Mouse (Mus musculus): ENCODE results near the gene Slc35c1.
A peak's percentile ranks its signal among the peaks of the same experiment; 100 is the strongest.

The Slc35c1 gene

DNA sequence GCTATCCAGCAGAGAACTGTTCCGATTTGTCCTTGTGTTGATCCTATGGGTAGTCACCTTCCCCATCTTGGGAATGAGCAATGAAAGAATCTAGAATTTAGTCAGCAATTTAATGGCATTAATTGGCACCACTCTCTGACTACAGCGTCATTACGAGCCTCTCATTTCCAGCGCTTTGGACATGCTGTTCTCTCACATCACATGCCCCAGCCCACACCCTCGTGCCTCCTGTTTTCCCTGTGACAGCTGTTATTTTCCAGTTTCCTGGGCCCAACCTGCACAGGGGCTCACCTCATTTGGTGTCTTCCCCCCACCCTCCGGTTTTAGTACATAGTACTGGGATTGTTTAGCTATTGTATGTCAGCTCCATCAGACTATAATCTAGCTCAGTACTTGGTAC, 25.3 kb downstream of the Slc35c1 start:
- DNase-seq (ENCODE audit: low read depth, low spot score): no peak

DNA sequence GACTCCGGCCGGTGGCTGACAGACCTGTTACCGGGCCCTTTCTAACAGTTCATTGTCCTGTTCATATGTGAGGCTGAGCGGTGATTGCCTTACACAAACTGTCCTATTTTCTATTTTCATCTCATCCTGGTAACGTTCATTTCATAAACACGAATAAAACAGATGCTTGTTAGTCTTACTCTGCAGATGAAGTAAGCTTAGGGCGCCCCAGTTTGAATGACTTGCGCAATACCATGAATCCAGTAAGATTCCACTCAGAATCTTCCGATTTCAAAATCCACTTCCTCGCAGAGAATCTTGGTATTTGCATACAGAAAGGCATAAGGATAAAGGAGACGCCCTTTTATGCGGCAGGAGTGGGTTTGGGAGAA, 26.0 kb downstream of the Slc35c1 start:
- no peak for DNase-seq (ENCODE audit: low read depth, low spot score)

DNA sequence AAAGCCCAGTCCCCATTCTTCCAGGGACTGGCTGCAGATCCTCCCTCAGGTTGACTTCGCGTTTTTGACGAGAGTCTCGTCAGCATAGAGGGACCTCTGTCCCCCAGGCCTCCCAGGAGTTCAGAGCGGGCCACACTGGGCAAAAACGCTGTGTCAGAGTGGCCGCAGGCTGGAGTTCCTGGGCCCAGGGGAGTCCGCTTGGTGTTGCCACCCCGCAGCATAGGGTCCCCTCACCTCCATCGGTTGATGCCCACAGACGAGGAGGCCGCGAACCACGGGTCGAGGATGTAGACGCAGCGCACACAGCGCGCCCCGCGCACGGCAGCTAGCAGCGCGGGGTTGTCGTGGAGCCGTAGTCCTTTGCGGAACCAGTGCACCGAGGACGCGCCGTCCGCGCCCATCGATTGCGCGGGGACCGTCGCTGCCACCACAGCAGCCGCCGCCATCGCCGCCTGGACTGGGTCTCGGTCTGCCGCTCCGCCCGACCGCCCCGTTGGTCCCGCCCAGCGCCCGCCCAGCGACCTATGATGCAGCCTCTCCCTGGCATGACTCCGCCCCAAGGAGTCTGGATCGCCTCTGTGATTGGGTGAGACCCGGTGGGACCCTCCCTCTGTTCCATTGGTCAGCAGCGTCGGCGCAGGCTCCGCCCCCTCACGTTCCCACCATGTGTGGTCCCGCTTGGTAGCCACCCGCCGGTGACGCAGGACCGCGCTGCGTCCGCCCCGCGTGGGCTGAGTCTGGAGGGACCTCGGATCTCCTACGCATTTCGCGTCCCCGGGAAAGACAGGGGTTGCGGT, 26.6 kb downstream of the Slc35c1 start, which contains the start of gene Cry2:
Gene Cry2 (minus strand): TSS at position 466 of the 797 bp plus-strand sequence.
- DNase-seq (ENCODE audit: low read depth, low spot score): peak; percentile 98

DNA sequence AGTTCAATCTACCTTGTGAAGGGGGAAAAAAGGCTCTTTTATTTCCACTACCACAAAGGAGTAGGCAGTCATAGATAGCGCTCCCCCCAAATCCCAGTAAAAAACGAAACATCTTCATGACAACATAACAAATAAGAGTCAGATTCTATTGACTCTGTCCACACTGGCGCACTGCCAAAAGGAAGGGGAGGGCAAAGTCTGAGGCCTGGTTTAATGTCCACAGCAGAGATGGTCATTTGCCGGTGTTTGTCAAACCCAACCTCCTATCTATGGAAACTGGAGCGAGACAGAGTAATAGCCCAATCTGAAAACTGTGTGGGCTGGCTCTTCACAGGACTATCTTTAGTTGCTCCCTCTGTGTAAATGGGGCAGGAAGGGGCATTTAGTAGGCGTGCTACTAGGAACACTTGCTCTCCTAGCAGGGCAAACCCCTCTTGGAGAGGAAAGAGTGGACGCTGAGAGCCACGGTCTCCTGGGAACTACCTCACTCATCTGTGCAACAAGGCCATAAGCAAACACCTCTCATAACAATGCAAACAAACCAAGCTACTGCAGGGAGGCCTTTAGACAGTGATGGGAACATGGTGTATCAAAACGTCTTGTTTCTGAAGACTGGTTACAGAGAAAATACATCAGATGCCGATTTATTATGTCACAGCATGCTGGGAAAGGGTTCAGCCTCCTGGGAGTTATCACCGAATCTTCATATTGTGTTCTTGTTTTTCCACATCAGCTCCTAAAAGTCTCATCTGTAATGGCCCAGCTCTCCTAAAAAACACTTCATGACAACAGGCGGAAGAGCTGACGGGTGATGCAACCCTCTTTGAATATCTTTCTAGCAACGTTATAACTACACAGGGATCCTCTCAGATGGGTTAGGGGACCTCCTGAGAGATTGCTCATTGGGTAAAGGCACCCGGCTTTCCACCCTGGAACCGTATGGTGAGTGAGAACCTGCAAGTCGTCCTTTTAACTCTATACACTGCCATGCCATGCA, 27.7 kb downstream of the Slc35c1 start:
- no peak for DNase-seq (ENCODE audit: low read depth, low spot score)

DNA sequence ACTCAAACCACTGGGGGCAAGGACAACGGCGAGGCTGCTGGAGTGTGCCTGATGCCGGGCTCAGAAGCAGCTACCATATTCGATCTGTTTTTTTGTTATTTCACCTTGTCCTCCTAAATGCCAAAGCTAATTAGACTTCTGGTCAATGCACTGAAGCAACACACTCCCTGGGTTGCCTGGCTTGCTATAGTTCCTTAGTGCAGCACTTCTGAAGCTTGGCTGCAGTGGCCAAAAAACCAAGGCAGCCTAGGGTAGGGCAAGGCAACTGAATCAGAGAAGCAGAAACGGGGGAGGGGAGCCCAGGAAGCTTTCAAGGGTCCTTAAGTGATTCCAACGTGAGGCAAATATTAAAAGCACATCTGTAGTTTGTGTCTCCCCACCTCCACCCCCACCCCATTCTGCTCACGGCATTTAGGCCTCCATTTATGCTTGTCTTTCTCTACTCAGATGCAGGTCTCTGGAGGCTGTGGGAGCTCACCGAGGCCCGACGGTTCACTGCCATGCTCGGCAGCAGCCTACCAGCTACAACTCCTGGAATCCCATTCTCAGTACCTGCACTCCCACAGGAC, 28.6 kb downstream of the Slc35c1 start:
- DNase-seq (ENCODE audit: low read depth, low spot score): no peak

DNA sequence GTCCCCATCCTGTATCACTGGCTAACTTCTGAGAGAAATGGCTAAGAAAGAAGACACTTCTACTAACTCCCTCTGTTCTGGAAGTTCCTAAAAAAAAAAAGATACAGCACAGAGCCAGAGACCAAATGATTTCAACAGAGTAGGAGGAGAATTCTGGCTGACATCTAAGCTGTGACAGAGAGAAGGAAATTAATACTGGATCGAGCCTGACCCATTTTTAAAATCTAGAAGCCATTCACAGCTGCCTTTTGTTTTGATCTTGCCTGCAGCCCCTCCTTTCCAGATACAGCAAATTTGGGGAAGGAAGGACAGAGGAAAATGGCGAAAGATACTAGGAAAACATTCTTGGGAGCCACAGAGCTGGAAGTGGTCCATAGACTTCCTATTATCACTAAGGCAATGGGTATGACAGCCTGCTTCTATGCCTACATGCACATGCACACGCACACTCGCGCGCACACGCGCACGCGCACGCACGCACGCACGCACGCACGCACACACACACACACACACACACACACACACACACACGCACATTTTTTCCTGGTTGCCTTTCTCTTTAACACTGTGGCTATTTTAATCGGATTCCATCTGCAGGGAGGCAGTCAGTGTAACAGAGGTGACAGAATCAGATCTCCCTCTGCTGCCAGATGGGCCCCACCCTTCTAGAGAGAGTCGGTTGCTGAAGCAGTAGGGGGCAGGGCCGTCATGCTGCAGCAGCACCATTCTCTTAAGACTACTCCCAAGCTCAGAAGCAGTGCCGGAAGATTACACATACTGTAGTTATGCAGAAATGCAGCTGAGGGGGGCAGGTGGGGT, 29.4 kb downstream of the Slc35c1 start:
- DNase-seq (ENCODE audit: low read depth, low spot score): peak; percentile 67

DNA sequence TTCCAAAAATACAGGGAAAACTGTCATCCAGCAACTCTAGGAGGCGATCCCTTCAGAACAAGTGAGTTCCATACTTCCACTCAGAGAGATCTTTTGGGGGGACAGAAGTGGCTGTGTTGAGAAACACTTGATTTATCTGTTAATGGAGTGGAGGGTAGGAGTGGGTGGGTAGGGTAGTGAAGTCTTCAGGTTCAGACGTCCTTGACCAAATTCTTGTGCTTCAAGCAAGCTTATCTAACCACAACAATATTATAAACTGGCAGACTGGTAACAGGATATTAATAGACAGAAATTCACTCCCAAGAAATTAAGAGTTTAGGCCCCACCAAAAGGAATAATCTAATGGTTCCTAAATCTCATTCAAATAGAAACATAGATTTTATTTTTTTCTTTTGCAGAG, 30.2 kb downstream of the Slc35c1 start:
- DNase-seq (ENCODE audit: low read depth, low spot score): no peak

DNA sequence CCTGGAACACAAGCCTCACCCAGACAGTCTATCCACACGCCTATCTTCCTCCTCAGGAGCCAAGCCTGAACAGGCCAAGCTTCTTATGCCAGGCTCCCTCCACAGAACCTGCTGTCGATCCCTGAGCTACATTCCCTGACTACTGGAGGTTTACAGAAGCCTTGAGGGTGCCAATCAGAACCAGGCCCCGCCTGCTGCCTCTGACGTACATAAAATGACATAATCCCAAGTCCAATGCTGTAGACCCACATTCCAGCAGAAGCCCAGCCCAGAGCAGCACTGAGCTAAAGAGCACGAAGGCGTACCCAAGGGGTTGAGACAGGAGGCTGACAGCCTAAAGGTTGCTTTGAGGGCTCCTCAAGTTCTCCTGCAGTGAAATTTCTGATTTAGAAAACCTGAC, 32.5 kb downstream of the Slc35c1 start:
- peak; percentile 72 for DNase-seq (ENCODE audit: low read depth, low spot score)

DNA sequence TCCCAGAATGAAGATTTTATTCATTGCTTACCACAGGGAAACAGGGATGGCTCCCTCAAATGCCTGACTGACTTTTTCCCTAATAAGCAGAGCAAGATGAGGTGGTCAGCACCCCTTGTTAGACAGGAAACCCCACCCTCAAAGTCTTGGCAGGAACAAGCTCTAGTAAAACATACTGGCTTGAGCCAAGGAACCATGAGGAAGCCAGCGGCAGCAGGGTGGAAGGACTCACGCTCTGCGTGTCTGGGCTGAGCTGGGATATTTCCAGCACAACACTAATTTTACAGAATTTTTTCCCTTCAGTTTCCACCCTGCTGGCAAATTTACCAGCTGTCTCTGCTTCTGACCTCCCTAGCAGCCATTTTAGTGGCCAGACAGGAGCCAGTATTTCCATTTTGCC, 33.9 kb downstream of the Slc35c1 start:
- DNase-seq (ENCODE audit: low read depth, low spot score): no peak

DNA sequence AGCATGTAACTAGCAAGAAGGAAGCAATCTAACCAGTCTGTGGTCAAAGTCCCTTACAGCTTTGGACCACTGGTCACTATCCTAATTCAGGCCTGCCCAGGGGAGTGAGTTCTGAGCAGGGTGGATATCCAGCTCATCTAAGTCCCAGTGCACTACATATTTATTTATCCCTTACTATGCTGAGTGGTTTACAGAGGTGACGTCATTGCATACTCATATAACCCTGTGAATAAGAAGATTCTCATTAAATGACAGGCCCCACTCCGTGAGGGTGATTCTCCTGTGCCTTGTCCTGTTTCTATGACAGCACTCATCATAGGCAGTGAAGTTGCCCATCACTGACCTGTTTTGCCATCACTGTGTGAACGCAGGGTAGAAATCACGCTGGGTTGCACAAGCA, 35.0 kb downstream of the Slc35c1 start:
- no peak for DNase-seq (ENCODE audit: low read depth, low spot score)

DNA sequence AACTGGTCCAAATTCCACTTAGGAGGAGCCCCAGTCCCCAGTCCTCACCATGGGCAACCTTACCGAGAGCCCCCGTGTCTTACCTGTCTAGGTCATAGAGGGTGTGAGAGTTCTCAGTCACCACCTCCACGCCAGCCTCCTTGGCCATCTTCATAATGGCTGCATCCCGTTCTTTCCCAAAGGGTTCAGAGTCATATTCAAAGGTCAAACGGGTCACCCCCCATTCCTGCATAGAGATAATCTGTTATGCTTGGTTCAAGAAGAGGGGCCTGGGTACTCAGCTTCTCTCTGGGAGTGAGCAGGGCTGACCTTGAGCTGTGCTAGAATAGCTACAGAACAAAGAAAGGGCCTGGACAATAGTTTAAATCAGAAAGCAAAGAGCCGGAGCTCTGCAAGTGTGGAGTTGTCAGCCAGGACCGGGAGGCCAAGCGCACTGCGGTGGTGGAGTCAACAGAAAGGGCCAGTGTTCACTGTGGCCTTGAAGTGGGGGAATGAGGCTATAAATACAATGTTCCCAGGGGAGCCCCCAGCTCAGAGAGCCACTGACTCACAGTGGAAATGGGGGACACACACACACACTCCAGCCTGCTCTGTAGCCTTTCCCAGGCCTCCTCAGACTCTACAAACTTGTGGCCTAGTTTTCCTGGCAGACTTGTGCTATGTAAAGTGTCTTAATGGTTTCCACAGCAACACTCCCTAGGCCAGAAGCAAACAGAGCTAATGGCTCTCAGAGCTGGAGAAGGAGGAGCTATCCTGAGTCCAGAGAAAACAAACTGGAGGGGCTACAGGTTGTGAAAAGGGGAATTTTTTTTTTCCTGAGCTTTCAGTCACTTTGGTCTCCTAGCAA, 35.7 kb downstream of the Slc35c1 start:
- no peak for DNase-seq (ENCODE audit: low read depth, low spot score)

DNA sequence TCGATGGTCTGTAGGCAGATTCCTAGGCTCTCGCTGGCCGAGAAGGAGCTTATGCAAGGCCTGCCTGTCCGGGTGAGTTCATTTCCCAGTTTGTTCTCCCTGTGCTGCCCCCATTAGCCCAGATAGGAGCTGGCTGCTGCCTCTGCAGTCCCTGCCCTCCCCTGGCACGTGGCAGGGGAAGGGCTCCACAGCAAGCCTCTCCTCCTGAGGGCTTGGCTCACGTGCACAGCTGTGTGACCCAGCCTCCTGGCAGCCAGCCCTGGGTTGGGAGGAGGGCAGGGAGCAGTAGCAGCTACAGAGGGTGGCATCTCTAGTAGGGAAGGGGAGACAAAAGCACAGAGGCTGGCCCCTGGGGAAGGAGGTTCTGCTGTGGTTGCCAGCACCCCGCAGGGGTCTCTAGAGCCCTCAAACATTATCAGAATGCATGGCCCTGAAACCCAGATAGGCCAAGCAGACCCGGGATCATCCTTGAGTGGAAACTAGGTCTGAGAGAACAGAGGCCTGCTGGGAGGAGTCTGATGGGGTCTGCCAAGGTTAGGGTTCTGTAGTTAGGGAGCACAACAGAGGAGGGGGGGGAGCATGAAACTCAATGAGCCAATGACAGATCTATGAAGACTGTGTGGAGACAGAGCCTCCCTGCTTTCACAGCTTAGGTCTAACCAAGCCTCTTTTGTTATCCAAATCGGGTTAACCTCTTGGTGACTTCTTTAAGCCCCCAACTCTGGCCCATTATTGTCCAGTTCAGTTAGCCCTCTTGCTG, 36.5 kb downstream of the Slc35c1 start:
- peak; percentile 60 for DNase-seq (ENCODE audit: low read depth, low spot score)

DNA sequence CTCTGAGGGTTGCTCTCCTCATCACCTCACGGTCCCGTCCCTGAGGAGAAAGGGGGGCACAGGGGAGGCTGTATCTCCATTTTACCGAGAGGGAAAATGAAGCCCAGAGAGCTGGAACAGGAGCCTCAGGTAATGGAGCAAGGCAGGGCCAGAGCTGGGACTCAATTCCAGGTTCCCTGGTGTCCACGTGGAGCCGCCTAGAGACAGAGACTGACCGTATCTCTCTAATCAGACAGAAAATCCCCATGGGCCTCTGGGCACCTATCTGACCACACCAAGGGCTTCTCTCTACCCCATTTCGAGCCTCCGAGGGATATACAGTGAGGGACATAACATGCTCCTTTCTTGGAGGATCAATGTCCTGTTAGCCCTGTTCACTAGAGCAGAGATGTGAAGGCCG, 37.2 kb downstream of the Slc35c1 start:
- no peak for DNase-seq (ENCODE audit: low read depth, low spot score)

DNA sequence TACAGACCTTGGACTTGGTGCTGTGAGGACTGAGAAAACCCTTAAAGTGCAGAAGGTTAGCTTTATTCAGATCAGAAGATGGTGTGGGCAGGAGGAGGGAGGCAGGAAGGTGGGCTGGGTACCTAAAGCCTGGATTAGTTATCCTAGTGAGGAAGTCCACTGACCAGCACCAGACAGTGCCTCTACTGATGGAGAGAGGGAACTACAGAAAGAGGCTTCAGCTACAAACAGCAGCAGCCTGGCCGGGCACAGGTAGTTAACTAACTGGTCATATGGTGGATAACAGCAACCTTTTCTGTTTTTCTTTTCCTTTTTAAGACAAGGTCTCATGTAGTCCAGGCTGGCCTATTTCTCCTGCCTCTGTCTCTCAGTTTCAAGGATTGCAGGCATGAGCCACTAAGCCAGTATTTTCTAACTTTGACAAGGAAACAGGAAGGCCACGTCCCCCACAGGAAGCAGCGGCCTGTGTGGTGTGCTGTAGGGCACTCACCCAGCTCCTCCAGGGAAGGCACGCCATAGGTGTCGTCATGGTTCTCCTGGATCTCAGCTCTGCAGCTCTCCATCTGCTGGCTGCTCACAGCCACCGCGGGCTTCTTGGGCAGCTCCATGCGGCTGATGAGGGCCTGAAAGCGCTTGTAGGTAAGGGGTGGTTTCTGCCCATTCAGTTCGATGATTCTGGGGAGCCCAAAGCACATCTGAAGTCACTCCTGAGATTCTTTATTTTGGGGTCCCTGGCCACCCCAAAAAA, 37.8 kb downstream of the Slc35c1 start:
- no peak for DNase-seq (ENCODE audit: low read depth, low spot score)

DNA sequence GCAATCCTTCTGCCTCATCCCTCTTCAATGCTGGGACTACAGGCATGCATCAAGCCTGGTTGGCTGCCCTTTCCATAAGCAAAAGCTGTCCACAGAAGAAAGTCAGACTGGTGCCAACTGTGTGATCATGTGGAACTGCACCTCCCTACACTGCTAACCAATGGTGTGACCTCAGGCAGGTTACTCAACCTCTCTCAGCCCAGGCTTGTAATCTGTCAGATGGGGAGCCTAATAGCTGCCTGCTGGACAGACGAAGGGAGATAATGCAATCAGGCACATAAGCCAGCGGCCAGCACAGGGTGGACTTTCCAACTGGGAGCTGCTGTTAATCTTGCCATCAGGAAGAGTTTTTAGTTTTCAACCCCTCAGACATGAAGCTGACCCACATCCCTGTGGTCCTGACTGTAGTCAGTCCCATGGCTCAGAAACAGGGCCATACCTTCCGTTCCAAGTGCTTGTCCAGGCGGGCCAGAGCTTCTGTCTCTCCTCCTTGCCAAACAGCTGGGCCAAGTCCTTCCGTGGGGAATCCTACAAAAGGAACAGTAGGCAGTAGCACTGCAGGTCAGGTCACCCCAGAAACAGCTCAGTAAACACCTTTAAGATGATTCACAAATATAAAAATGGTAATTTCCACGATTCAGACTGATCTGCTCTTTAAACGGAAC, 38.5 kb downstream of the Slc35c1 start:
- DNase-seq (ENCODE audit: low read depth, low spot score): no peak

DNA sequence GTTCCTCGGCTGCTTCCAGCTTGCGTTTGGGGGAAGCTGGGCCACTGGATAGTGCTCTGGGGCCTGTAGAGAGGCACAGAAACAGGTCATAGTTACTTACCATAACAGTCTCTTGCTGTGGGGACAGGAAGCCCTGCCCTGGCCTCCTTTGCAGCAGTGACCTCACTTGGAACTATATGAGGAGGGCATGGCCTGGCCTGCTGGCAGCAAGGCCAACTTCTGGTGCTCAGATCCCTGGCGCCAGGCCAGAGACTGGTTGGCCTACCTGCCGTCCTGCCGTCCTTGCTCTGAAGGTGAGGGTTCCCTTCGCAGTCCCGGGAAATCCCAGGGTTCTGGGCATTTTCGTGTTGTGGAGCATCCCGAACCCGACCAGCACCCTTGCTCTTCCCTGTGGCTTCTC, 48.6 kb downstream of the Slc35c1 start:
- no peak for DNase-seq (ENCODE audit: low read depth, low spot score)

DNA sequence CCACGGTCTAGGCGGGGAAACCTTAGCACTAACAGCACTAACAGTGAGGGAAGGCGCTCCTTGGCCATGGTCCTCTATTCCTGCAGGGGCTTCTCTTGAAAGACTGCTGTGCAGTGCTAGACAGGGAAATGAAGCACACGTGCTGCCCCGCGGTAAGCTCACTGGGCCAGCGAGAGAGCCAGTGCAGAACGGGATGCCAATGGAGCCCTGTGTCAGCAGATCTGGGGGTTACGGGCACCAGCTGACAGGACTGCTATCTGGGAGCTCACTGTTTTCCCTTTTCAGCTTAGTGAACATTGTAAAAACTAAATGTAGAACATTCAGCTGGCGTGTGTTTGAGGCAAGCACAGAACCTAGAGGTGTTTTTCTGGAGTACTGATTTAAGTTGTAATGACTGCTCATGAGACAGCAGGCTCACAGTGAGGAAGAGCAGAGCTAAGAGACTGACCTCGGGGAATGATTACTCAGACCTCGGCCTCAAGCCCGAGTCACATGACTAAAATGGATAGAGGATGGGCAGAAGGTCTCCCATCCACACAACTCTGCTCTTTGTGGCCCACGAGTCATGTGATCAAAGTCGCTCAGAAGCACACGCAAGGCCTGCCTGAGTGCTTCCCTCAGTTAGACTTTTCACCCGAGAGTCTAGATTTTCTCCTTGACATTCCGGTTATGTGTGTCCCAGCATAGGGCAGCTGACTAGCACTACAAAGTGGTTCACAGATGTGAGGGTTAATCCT, 51.9 kb downstream of the Slc35c1 start:
- DNase-seq (ENCODE audit: low read depth, low spot score): no peak

DNA sequence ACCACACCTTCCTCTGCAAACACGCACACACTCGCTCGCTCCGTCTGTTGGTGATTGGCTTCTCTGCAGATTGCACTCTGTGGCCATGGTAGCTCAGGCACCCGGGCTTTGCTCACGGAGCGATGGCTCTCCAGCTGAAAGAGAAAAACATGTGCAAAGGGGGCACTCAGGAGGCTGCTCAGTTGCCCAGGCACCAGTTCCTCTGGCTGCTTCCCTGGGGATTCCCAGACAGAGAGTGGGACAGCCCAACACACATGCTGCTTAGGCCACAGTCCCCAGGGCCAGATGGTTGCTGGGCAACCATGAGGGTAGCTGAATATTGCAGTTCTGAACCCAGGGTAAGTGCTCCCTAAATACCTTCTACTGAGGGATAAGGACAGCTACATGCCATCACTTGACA, 54.7 kb downstream of the Slc35c1 start:
- DNase-seq (ENCODE audit: low read depth, low spot score): no peak

Data from retina, adult 2 months (tissue).